Mouse (Mus musculus): ENCODE data around the gene D430019H16Rik. TPM values are rescaled to one million over a fixed set of nuclear protein-coding genes. Genes with fewer than 3 reads are reported as not detected.
A peak's percentile ranks its signal among the peaks of the same experiment; 100 is the strongest.

Gene D430019H16Rik
- polyA plus RNA-seq, 1 experiment, result 133 TPM

DNA sequence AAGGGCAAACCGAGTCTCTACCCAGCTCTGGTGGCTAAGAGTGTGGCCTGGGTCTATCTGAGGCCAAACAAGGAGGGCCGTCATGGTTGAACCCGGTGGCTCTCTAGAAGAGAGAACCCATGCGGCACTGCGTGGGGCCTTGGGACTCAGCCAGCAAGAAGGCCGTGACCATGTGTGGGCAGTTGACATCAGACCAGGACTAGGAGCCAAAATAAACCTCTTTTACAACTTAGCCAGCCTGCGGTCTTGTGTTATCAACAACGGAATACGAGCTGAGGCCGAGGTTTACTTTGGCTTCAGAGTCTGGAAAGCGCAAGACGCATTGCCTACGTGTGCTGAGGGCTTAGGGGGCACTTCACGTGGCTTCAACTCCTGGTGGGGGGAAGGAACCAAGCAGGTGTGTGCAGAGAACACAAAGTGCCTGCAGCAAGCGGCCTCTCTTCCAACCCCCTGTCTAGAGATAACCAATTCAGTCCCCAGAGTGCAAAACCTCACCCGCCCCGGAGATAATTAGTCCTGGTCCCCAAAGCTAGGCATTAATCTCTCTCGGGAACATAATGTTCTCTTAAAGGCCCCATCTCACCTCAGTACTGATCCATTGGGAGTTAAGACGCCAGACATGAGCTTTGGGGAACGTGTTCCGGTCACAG lies 63.5 kb downstream of the D430019H16Rik start:
- TF ChIP-seq CTCF (IDR thresholded peaks at IDR 0.05; ENCODE audit: borderline replicate concordance, extremely low read depth, insufficient read depth, insufficient read length), result no peak
- TF ChIP-seq POLR2A (IDR thresholded peaks at IDR 0.05; ENCODE audit: borderline replicate concordance, extremely low read depth, insufficient read depth, insufficient read length, poor library complexity, severe bottlenecking), result no peak
- no peak for DNase-seq (ENCODE audit: low read depth)

DNA sequence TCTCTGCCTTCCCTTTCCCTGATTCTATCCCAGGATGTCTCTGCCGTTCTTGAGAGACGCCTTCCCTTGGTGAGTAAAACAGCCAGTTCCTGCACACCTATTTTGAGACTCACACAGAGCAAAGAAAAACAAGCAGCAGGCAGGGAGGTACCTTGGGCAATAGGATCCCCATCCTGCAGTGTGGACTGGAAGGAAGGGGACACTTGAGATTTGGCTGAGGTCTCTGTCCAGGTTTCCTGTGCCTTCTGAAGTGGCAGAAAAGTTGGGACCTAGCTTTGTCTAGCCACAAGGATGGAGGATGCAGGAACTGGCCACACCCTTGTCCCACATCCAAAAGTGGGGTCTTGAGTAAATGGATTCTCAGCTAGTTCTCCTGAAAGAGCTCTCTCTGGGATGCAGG lies 66.2 kb downstream of the D430019H16Rik start:
- TF ChIP-seq POLR2A (IDR thresholded peaks at IDR 0.05; ENCODE audit: borderline replicate concordance, extremely low read depth, insufficient read depth, insufficient read length, poor library complexity, severe bottlenecking) (no peak), CTCF (IDR thresholded peaks at IDR 0.05; ENCODE audit: borderline replicate concordance, extremely low read depth, insufficient read depth, insufficient read length) (no peak)
- no peak for DNase-seq (ENCODE audit: low read depth)

DNA sequence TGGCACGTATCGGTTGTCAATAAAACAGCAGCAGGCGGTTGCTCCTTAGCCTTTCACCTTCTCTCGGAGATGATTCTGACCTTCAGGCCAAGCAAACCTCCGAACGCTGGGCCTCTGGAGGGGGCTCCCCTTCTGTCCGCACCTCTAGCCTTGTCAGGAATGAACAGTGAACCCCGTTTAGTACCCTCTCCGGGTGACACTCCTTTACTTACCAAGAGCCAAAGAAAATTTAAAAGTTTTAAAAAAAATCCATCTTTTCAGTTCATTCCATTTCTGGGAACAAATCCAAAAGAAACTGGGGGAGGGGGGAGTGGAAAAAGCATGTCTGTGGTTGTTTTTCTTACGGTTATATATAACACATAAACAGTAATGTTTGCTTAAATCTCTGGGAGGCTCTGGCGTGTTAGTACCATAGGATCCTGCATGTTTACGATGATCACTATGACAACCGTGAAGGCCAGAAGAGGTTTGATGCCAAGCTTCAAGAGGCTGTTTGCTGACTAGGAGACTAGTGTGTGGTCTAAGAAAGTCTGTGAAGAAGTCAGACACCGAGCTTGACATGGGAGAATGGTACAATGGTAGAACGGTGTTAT lies 67.6 kb downstream of the D430019H16Rik start:
- peak; percentile 62 for DNase-seq (ENCODE audit: low read depth)
- TF ChIP-seq CTCF (IDR thresholded peaks at IDR 0.05; ENCODE audit: borderline replicate concordance, extremely low read depth, insufficient read depth, insufficient read length) (no peak), POLR2A (IDR thresholded peaks at IDR 0.05; ENCODE audit: borderline replicate concordance, extremely low read depth, insufficient read depth, insufficient read length, poor library complexity, severe bottlenecking) (no peak)

DNA sequence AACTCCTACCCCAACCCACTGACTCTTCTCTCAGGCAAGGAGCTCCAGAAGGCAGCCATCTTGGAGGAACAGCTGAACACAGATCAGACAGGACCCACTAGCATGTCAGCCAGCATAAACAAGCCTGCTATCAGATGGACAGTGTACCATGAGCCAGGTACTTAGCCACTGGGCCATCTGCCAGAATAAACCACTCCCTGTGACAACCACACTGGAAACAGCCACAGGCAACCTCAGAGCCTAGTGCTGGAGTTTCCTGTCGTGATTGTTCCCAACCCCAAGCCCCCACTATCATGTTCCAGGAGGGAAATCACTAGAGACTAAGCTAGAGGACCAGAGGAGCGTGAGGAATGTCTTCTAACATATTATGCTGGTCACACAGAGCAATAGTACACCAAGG lies 70.1 kb downstream of the D430019H16Rik start:
- TF ChIP-seq POLR2A (IDR thresholded peaks at IDR 0.05; ENCODE audit: borderline replicate concordance, extremely low read depth, insufficient read depth, insufficient read length, poor library complexity, severe bottlenecking) (no peak), CTCF (IDR thresholded peaks at IDR 0.05; ENCODE audit: borderline replicate concordance, extremely low read depth, insufficient read depth, insufficient read length) (no peak)
- DNase-seq (ENCODE audit: low read depth), result no peak

DNA sequence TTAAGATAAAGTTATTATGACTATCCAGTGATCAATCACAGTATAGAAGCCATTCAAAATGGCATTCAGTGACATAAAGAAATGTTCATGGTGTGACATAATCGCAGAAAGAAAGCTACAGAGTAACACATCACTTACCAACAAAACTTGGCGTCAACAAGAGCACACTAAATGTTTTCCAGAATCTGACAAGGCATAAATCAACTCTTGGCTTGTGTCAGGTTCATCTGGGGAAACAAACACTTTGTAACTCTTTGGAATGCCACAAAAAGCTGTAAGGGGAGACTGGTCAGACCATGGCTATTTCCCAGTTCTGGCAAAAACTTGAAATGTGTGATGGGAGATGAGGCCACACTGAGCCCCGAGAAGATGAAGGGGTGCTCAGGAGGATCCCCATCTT lies 72.5 kb downstream of the D430019H16Rik start:
- no peak for TF ChIP-seq POLR2A (IDR thresholded peaks at IDR 0.05; ENCODE audit: borderline replicate concordance, extremely low read depth, insufficient read depth, insufficient read length, poor library complexity, severe bottlenecking)
- TF ChIP-seq CTCF (IDR thresholded peaks at IDR 0.05; ENCODE audit: borderline replicate concordance, extremely low read depth, insufficient read depth, insufficient read length), result no peak
- DNase-seq (ENCODE audit: low read depth), result no peak

DNA sequence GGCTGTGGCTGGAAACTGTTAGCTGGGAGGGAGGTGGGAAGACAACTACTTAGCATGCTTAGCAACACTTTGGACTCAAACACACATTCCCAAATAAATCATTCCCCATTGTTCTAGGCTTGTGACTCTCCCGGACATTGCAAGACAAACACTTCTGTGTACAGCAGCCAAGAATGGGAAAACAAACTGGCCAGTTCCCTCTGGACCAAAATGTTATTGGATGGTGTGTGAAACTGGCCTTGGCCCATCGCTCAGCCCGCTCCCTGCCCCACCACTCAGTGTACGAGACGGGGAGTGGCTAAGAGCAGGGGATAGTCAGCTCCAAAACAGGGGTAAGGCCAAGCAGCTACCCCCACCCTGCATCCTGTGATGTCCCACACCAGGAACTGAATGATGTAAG lies 73.2 kb downstream of the D430019H16Rik start:
- peak; percentile 59 for DNase-seq (ENCODE audit: low read depth)
- no peak for TF ChIP-seq CTCF (IDR thresholded peaks at IDR 0.05; ENCODE audit: borderline replicate concordance, extremely low read depth, insufficient read depth, insufficient read length)

DNA sequence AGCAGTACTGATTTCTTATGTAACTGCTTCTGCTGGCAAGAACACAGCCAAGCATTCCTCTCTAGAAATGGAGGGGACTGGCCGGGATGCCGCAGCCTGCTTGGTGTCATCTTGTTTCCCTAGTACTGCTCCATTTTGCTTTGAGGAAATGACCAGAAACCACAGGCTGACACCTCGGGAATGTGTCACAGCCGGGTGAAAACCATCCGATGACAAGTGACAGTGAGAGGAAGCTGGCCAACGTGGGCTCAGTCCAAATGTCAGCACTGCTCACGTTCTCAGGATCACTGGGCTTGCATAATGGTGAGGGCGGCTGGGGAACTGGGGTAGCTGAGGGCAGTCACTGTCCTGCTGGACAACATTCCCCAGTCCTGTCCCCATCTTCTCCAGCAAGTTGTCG lies 75.9 kb downstream of the D430019H16Rik start:
- DNase-seq (ENCODE audit: low read depth), result no peak
- TF ChIP-seq POLR2A (IDR thresholded peaks at IDR 0.05; ENCODE audit: borderline replicate concordance, extremely low read depth, insufficient read depth, insufficient read length, poor library complexity, severe bottlenecking) (no peak), CTCF (IDR thresholded peaks at IDR 0.05; ENCODE audit: borderline replicate concordance, extremely low read depth, insufficient read depth, insufficient read length) (no peak)

DNA sequence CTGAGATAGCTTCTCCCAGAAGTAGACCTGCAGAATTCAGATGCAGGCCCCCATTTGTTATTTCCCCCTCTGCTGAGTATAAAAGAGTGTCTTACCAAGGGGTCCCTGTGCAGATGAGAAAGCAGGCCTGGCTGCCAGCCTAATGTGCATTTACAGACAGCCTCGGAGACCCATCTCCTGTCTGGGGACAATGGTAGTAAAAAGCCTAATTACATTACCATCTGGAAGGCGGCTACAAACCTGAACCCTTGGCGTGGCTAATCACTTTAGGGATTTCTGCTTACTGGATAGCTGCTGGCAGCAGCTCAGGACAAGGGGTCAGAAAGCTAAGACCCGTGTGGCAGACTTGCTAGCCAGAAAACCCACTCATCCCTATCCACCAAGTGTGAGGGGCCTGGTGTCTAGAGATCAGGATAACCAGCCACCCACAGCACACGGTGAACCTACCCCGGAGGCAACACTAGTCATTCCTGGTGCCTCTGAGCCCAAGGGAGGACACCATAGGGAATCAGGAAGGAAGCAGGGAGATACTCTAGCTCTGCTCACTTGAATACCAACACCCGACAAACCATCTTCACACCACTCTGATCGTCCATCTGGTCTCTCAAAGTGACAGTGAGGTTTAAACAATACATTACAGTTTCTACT lies 78.2 kb downstream of the D430019H16Rik start:
- DNase-seq (ENCODE audit: low read depth), result peak; percentile 60
- TF ChIP-seq POLR2A (IDR thresholded peaks at IDR 0.05; ENCODE audit: borderline replicate concordance, extremely low read depth, insufficient read depth, insufficient read length, poor library complexity, severe bottlenecking) (no peak), CTCF (IDR thresholded peaks at IDR 0.05; ENCODE audit: borderline replicate concordance, extremely low read depth, insufficient read depth, insufficient read length) (no peak)

DNA sequence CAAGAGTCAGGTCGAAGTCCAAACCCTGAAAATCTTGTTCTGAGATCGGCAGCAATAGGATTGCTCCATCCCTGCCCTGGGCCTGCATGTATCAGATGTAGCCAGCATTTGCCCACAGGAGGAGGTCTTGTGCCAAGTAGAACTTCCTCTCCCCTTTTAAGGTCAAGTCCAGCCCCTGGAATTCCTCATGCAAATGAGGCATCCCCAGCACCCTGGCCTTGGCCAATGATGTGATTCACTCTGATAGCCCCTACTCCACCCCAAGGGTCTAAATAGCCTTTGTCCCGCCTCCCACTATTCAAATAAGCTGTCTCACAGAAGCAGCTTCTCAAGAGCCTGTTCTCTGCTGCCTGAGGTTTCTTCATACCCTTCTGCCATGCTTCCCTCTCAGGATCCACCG lies 81.2 kb downstream of the D430019H16Rik start:
- DNase-seq (ENCODE audit: low read depth), result no peak
- TF ChIP-seq CTCF (IDR thresholded peaks at IDR 0.05; ENCODE audit: borderline replicate concordance, extremely low read depth, insufficient read depth, insufficient read length) (no peak), POLR2A (IDR thresholded peaks at IDR 0.05; ENCODE audit: borderline replicate concordance, extremely low read depth, insufficient read depth, insufficient read length, poor library complexity, severe bottlenecking) (no peak)

DNA sequence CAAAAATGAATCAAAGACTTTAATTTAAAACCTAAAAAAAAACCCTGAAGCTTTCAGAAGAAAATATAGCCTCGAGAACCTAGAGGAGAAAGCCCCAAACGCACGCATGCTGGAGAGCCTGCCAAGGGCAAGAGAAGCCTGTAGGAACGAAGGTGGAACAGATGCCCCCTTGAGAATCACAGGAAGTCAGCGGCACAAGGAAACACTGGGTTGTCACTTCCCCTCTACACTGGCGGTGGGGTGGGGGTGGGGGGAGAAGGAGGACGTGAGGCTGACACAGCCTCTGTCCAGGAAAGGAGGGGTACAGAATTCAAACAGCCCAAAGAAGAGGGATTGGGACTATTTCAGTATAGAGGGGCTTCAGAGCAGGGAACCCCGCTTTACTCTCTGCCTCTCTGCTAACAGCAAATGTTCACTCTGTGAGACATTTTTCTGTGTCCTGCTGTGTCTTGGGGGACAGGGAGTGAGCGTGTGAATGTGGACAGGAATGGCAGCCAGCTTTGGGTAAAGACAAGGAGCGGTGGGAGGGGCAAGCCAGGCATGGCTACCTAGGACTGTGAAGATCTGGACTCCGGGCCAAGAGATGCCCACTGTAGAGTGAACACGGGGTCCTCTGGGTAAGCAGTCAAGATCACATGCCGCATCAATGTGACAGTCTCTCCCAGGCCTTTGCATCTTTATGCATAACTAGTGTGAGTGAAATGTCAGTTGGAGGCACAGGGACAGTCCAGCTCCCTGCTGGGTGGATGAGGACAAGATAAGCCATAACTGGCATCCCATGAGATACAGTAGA lies 82.5 kb downstream of the D430019H16Rik start:
- no peak for DNase-seq (ENCODE audit: low read depth)

DNA sequence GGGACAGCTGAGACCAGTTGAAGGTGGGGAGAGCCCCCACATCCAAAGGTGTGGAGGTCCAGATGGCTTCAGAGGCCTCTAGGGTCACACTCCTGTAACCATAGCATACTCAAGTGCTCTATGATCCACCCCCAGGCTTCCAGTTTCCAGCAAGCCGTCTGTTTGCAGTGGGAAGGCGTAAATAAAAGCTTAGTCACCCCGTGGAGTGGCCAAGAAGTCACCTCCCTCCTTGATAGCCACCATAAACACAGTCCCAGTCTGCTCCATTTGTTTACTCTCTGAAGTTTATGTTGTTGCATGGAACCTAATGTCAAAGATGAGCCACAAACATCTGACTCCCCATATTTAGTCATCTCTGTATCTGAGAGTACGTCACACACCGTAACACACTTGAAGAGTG lies 83.5 kb downstream of the D430019H16Rik start:
- DNase-seq (ENCODE audit: low read depth), result no peak
- no peak for TF ChIP-seq POLR2A (IDR thresholded peaks at IDR 0.05; ENCODE audit: borderline replicate concordance, extremely low read depth, insufficient read depth, insufficient read length, poor library complexity, severe bottlenecking)
- TF ChIP-seq CTCF (IDR thresholded peaks at IDR 0.05; ENCODE audit: borderline replicate concordance, extremely low read depth, insufficient read depth, insufficient read length), result no peak

More for the DNA sequence above, 82.5 kb downstream of the D430019H16Rik start:
- no peak for TF ChIP-seq CTCF (IDR thresholded peaks at IDR 0.05; ENCODE audit: borderline replicate concordance, extremely low read depth, insufficient read depth, insufficient read length)
- no peak for TF ChIP-seq POLR2A (IDR thresholded peaks at IDR 0.05; ENCODE audit: borderline replicate concordance, extremely low read depth, insufficient read depth, insufficient read length, poor library complexity, severe bottlenecking)

Measured in brain, embryonic 14.5 days (tissue).